Mouse (Mus musculus) intestine, embryonic 15.5 days (tissue): Measurements from ENCODE around the gene Adamts15. TPM values are rescaled to one million over a fixed set of nuclear protein-coding genes. Genes with fewer than 3 reads are reported as not detected.

ENCODE experiments used
- ATAC-seq: fragments of 200-750 bp; cut with Nextera tagmentation; 2 replicates; pipeline ENCODE4 v1.8.0; 2017; ENCODE audit warnings: moderate TSS enrichment, moderate library complexity
- H3K27ac ChIP-seq: fragments of 300-500 bp; sonication (generic); 2 replicates; pipeline ENCODE4 v1.5.1; 2015; ENCODE audit warnings: mild to moderate bottlenecking, inconsistent platforms
- H3K27me3 ChIP-seq: fragments of 300-500 bp; sonication (generic); replicated peaks from 2 replicates; pipeline ENCODE4 v1.6.1; 2015; ENCODE audit warnings: inconsistent platforms
- H3K36me3 ChIP-seq: fragments of 300-500 bp; sonication (generic); 2 replicates; pipeline ENCODE4 v1.6.1; 2015; ENCODE audit warnings: inconsistent platforms
- H3K4me1 ChIP-seq: fragments of 300-500 bp; sonication (generic); replicated peaks from 2 replicates; pipeline ENCODE4 v1.6.1; 2015; ENCODE audit warnings: inconsistent platforms
- H3K4me2 ChIP-seq: fragments of 300-500 bp; sonication (generic); replicated peaks from 2 replicates; pipeline ENCODE4 v1.6.1; 2015; ENCODE audit warnings: mild to moderate bottlenecking, inconsistent platforms
- H3K4me3 ChIP-seq: fragments of 300-500 bp; sonication (generic); replicated peaks from 2 replicates; pipeline ENCODE4 v1.5.1; 2015; ENCODE audit warnings: inconsistent platforms
- H3K9ac ChIP-seq: fragments of 300-500 bp; sonication (generic); 2 replicates; pipeline ENCODE4 v1.6.1; 2015; ENCODE audit warnings: inconsistent platforms
- H3K9me3 ChIP-seq: fragments of 300-500 bp; sonication (generic); 2 replicates; pipeline ENCODE4 v1.6.1; 2016; ENCODE audit warnings: inconsistent platforms
- WGBS: fragments of 180-500 bp; shearing (Covaris S2); methylation state at CpG from one replicate; pipeline ENCODE4 v1.1.7; 2015; 5-methylcytosine and 5-hydroxymethylcytosine counted together
- polyA plus RNA-seq: library from polyadenylated mRNA; unstranded; fragments of >200 nt; fragmentation: Nextera tagmentation; extraction: Ambion mirVana; gene quantifications from 2 replicates; pipeline ENCODE4 v1.2.1, GENCODE M21; 2015

The Adamts15 gene
- polyA plus RNA-seq, 1 experiment from 2014 or later = 5.9 TPM

DNA sequence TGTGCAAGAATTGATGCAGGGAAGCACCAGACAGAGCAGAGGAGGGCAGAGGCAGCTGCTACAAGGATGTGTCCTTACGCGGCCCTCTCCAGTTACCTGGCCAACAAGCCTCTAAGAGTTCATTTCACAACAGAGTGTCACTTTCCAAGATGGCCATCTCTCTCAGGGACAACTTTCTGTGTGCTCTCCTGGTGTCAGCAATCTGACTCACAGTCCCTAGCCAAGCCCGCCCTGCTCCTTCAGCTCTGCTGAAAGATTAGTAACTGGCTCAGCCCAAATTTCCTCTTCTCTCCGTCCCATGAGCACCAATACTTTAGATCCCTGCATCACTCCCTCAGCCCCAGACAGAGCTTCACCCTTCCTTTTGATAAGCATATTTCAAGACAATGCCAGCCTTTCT lies 72.3 kb downstream of the Adamts15 start:
- Histone ChIP-seq H3K4me1 (no peaks in the 10 kb centered on the region), H3K4me3 (no peak overlapping the region), H3K36me3 (no peaks in the 10 kb centered on the region), H3K9ac (no peak overlapping the region), H3K27ac (no peak overlapping the region), H3K9me3 (no peaks in the 10 kb centered on the region), H3K4me2 (no peak overlapping the region), H3K27me3 (no peaks in the 10 kb centered on the region)
- 86% methylated on average over 4 of the region's 4 CpGs for WGBS
- no peak for ATAC-seq

DNA sequence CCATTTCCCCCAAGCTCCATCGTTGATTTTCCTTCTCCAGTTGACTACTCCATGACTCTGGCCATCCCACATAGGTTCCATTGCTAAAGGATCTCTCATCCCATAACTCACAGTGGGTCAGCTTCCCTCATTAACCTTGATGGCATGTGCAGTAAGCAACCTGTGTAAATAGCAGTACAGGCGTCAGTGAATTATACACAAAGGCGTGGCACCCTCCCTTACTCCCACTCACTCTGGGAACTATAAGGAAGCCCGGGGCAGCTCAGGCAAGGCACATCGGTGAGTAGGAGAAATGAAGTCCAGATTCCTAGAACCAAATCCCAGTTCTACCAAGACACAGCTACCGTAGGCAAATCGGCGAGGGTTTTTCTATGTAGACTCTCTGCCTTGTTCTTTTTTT lies 72.8 kb downstream of the Adamts15 start:
- Histone ChIP-seq H3K27me3 (no peaks in the 10 kb centered on the region), H3K4me3 (no peak overlapping the region), H3K4me1 (no peaks in the 10 kb centered on the region), H3K27ac (no peak overlapping the region), H3K4me2 (no peak overlapping the region), H3K36me3 (no peaks in the 10 kb centered on the region), H3K9me3 (no peaks in the 10 kb centered on the region), H3K9ac (no peak overlapping the region)
- WGBS = 67% methylated on average over 8 of the region's 8 CpGs
- ATAC-seq = no peak

Other genes starting within 250 kb of the Adamts15 start
- 13.5 and 14.0 TPM in 2 replicates for gene Adamts8, start 20.1 kb upstream of the Adamts15 start, polyA plus RNA-seq
- 7.6 and 7.9 TPM in 2 replicates for gene Zbtb44, start 108.2 kb upstream of the Adamts15 start, polyA plus RNA-seq
- gene St14, start 209.4 kb upstream of the Adamts15 start, polyA plus RNA-seq = 73.9 and 82.5 TPM in 2 replicates